Mouse (Mus musculus) spleen, embryonic (tissue): Measurements from ENCODE around the gene Adprh.

Experiments
- CTCF ChIA-PET: fragments of 350-600 bp; sonication (Branson Sonifier 250); formaldehyde crosslinking; loops from one replicate; lab custom pipeline; 2022; lab: Charles Lee

Adprh gene

GRCm38 (mm10) chr16:38467091-38467916, 14.8 kb upstream of the Adprh start:
- CTCF ChIA-PET, result no interaction called here

GRCm38 (mm10) chr16:38466089-38466488, 13.6 kb upstream of the Adprh start:
- CTCF ChIA-PET, result no interaction called here

DNA sequence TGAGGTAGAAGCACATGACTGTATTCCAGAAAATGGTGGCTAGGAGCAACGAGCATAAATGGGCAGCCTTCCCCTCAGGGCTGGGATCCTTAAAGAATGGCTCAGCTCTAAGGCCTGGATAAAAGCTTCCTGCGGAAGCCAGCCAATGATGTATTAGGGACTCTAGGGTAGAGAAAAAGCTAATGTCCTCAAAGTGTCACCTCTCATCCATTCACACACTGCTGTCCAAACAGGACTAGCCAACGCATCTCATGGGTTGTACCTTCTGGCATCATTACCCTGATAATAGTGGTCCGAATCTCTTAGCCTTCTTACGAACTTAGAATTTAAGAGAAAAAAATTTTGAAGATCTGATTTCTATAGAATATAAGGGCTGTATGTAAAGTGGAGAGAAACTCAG, 10.8 kb upstream of the Adprh start:
- CTCF ChIA-PET, result no interaction called here

DNA sequence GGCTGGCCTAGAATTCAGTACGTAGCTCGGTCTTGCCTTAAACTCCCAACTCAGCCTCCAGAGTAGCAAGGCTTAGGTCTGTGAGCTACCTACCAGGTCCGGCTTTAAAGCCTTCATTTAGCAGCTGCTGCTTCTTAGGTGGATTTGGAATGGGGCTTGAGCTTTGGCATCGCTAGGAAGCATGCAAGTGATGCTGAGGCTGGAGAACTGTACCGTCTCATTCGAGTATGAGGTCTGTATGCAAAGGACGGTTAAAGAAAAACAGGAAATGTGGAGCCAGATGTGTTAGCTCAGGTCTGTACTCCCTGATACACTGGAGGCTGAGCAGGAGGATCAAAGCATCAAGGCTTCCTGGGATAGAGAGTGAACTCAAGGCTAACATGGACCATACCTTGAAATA, 9.7 kb upstream of the Adprh start:
- CTCF ChIA-PET, result interaction anchor here (0.7 kb wide), 1 partner anchor 26 kb away, joined by 3 read pairs; no protein-coding TSS in a partner anchor

DNA sequence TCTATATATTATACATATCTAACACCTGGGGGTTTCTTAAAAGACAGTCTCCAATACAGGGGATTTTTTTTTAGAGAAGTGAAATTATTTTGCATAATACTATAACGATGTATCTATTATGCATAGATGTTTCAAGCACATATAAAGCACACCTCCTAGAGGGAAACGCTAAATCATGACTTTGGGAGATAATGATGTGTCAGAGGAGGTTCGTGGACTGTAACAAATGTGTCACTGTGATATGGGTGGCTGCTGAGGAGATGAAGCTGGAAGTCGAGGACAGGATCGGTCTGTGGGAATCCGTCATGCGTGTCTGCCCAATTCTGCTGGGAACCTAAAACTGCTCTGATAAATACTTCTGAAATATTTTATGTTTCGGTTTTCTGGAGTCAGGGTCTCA, 9.2 kb upstream of the Adprh start:
- CTCF ChIA-PET, result interaction anchor here (0.7 kb wide), 1 partner anchor 27 kb away, joined by 3 read pairs; no protein-coding TSS in a partner anchor

DNA sequence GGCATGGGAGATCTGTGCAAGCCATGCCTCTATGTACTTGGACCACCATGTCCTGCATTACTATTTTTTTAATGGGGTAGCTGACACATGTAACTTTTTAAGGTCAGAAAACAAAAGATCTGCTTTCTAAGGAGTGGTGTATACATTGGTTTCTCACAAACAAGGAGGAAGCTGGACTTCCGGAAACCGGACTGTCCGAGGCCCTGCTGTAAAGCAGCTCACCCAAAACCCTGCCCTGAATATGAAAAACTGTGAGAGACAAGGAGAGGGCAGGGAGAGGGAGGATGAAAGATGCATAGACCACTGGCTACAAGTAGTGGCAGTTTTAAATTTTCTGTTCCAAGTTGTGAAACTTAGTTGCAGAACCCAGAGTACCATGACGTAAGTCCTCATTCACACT, 7.5 kb upstream of the Adprh start:
- CTCF ChIA-PET, result no interaction called here

GRCm38 (mm10) chr16:38458600-38459280, 6.2 kb upstream of the Adprh start:
- CTCF ChIA-PET, result no interaction called here

DNA sequence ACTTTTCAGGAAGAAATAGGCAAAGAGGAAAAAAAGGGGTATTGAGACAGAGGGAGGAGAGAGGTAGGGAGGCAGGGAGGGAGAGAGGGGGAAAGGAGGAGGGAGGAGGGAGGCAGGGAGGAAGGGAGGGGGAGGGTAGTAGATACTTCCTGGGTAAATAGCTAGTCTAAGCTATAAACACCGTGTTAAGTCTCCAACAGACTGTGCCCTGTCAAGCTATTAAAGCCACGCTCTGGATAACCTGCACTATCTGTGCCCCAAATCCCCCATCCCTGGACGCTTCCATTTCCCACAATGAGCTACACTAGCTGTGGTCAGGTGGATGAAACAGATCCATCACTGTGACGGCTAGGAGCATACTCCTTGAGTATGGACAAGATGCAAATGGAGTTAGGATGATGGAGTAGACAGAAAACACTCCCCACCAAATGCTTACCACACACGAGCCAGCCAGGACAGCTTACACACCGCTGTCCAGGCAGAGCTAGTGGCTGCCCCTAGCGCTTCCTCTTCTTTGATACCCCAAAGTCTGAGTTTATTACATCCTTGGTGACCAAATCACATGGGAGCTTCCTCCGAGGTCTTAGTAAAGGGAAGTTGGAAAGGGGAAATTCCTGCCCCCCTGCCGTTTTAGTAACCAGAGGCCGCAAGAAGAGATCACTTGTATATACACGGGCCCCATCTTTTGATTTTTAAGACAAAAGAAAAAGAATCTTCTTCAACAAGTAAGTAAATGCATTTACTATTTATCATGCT, 4.5 kb upstream of the Adprh start:
- CTCF ChIA-PET, result interaction anchor here (0.7 kb wide), 1 partner anchor 78 kb away, joined by 3 read pairs; no protein-coding TSS in a partner anchor

DNA sequence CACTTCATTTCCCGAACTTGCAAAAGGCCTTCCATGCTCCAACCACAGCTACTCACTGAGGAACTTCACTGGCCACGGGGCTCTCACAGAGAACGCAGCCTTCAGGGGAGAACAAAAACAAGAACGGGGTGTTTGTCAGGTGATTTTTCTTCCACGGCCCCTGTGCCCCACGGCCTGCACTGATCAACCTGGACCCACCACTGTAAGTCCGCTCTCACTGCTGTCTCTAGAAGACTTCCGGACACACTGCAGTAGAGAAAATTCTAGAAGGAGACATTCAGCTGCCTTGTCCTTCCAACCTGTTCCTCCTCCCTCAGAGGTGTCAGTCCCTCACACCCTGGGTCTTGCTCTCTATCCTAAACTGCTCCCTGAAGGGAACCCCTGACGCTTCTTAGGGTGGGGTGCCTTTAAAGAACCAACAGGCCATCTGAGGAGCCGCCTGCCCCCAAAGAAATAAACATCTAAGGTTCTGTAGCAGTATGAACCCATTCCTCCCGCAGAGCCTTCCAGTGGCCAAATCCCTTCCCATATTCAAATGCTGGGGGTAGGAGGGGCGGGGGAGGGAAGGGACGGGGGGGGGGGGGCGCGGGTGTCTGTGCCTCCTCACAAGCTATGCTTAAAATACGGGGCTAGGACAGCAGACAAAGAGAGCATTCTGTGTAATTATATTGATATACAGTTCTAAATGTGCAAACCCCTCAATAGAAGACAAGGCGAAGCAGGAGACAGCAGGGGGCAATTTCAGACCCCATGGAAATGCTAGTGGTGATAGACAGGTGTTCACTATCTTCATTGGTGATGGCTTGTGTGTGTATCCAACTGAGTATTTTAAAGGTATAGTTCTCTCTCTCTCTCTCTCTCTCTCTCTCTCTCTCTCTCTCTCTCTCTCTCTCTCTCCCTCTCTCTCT, 3.3 kb upstream of the Adprh start, which contains the start of gene Cd80:
Gene Cd80, plus strand, starts transcription at position 51 of the 908 bp plus-strand sequence.
- CTCF ChIA-PET, result no interaction called here

DNA sequence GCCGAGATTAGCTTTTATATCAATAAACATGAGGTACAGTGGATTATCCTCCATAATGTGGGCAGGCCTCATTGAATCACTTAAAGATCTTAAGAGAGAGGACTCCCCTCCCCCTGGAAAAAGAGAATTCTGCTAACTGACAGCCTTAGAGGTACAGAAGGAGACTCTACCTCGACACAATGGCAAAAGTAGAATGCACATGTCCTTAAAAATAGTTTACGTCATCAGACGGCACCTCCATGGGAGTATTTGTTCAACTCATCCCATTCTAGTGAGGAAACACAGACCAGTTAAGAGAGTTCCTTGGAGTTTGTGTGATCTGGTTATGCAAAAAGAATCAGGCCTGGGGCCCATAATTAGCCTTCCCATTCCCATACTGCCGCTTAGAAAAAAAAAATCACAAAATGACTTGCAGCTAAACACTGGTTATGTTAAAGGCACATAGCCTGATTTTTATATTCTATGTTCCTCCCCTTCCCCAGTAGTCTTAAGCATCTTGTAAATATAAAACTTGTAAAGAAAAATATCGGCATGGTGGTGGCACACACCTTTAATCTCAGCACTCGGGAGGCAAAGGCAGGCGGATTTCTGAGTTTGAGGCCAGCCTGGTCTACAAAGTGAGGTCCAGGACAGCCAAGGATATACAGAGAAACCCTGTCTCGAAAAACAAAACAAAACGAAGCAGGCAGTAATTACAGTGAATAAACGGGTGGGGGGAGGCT, 2.2 kb upstream of the Adprh start:
- CTCF ChIA-PET, result no interaction called here

- CTCF ChIA-PET, result no interaction called here
Observed at GRCm38 (mm10) chr16:38453952-38454351, 1.4 kb upstream of the Adprh start.

GRCm38 (mm10) chr16:38453203-38453553, 675 bp upstream of the Adprh start:
- CTCF ChIA-PET, result no interaction called here

GRCm38 (mm10) chr16:38451421-38452205, 890 bp downstream of the Adprh start:
- CTCF ChIA-PET, result no interaction called here

DNA sequence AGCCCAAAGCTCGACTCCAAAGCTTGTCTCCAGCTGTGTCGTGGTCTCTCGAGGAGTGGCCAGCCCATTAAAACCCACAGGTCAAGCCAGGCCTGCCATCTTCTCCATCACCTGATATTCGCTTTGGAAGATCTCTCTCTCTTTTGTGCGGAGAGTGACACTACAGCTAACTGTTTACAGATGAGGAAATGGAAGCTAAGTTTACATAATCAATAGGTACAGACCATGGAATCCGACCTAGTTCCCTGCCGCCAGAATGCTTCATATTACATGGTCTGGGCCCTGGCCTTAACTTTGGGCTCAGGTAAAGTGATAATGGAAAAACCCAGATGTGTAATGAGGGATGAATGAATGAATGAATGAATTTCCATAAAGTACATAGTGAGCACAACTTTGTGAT, 1.8 kb downstream of the Adprh start:
- CTCF ChIA-PET, result no interaction called here

DNA sequence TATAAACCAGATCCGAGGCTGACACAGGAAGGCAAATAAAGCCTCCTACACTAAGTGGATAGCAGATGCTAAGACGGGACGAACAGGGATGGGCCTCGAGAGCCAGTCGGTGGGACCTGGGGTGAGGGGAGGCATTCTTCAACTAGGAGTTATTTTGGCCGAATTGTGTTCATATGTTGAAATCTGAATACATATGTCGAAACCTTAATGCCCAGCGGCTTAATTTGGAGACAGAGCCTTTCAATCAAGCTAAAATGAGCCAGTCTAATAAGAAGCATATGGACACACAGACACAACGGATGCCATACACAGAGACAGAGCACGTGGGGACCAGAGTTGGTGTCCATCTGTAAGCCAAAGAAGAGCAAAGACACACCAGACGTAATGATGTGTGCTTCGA, 4.0 kb downstream of the Adprh start:
- CTCF ChIA-PET, result no interaction called here

GRCm38 (mm10) chr16:38447366-38447765, 5.1 kb downstream of the Adprh start:
- CTCF ChIA-PET, result no interaction called here

DNA sequence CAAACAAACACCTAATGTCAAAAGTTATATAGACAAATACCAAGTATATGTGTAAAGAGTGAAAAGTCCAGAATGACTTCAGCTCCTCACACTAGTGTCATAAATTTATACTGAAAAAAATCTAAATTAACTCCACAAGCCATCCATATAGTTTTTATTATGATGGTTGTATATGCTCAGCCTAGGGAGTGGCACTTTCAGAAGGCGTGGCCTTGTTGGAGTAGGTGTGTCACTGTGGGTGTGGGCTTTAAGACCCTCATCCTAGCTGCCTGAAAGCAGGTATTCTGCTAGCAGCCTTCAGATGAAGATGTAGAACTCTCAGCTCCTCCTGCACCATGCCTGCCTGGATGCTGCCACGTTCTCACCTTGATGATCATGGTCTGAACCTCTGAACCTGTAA, 6.4 kb downstream of the Adprh start:
- CTCF ChIA-PET, result interaction anchor here (0.6 to 0.7 kb wide), 2 partner anchors 44 to 115 kb away, joined by 3 to 6 read pairs; no protein-coding TSS in a partner anchor

GRCm38 (mm10) chr16:38445576-38445975, 6.9 kb downstream of the Adprh start:
- CTCF ChIA-PET, result interaction anchor here (0.5 to 0.6 kb wide), 2 partner anchors 61 to 116 kb away, joined by 3 to 6 read pairs; no protein-coding TSS in a partner anchor

- CTCF ChIA-PET, result no interaction called here
Observed at GRCm38 (mm10) chr16:38445046-38445445, 7.5 kb downstream of the Adprh start.
